In genomic region chr1:177479356-177480004, GRCm38 (mm10) we compare ENCODE assay signal across 9 mouse cellular contexts. TPM values are rescaled to one million over a fixed set of nuclear protein-coding genes. Genes with fewer than 3 reads are reported as not detected.
A peak's percentile ranks its signal among the peaks of the same experiment; 100 is the strongest.
DNase-seq lines count a peak whose midpoint lies in the region; ATAC-seq and TF ChIP-seq lines count a peak whose summit lies in the region.
"Had no signal": no experiment of that assay in that cellular context is flagged by ENCODE, and none has a peak within 500 bp of the region (broad histone marks: within the 10 kb centered on the region; RNA-seq: fewer than 3 reads in every experiment).

No protein-coding gene starts in this region.

- no peaks in the 10 kb centered on the region for H3K27me3 ChIP-seq in forebrain, postnatal 0 days (ENCODE audit: insufficient read depth, low read length)
- H3K27me3 ChIP-seq: embryonic facial prominence, embryonic 12.5 days had no signal

- DNase-seq in layer of hippocampus, adult 2 months (ENCODE audit: low spot score in 2 of 2): no peak
- DNase-seq in layer of hippocampus, postnatal 10 days (ENCODE audit: low spot score in 2 of 2): no peak
- peak; percentile 81 for DNase-seq in cerebellum, adult 9-10 months
- DNase-seq in forebrain, postnatal 0 days: peak; percentile 70
- peak; percentile 49 to 52 for DNase-seq in lung, postnatal 4 days
- DNase-seq in gastrocnemius, postnatal 14 days: no peak
- DNase-seq in ovary, postnatal 14 days (ENCODE audit: low spot score): no peak
- DNase-seq: kidney, postnatal 36 days had no signal

- H3K27ac ChIP-seq in layer of hippocampus, adult 2 months: peak overlapping the region; percentile 43; the same call in 1 of the 2 replicates
- peak overlapping the region; percentile 57; the same call in 1 of the 2 replicates for H3K27ac ChIP-seq in forebrain, postnatal 0 days (ENCODE audit: low read depth, low read length)
- H3K27ac ChIP-seq: embryonic facial prominence, embryonic 12.5 days had no signal

- H3K4me1 ChIP-seq in forebrain, postnatal 0 days (ENCODE audit: insufficient read depth): no peaks in the 10 kb centered on the region; the same call in 1 of the 2 replicates
- H3K4me1 ChIP-seq: embryonic facial prominence, embryonic 12.5 days had no signal

- H3K4me2 ChIP-seq in forebrain, postnatal 0 days (ENCODE audit: low read depth): no peak overlapping the region
- H3K4me2 ChIP-seq: embryonic facial prominence, embryonic 12.5 days had no signal

- ATAC-seq in forebrain, postnatal 0 days: peak; percentile 73

- WGBS in forebrain, postnatal 0 days: 29% methylated on average over 10 of the region's 10 CpGs

- no peak for TF ChIP-seq CTCF in layer of hippocampus, adult 2 months (conservative IDR thresholded peaks at IDR 0.05)
- TF ChIP-seq CTCF in forebrain, postnatal 0 days (IDR thresholded peaks at IDR 0.05; ENCODE audit: low read depth): no peak

- H3K36me3 ChIP-seq in forebrain, postnatal 0 days (ENCODE audit: insufficient read depth): no peaks in the 10 kb centered on the region
- H3K36me3 ChIP-seq: embryonic facial prominence, embryonic 12.5 days had no signal

- no peaks in the 10 kb centered on the region for H3K9me3 ChIP-seq in forebrain, postnatal 0 days (ENCODE audit: low read length)
- H3K9me3 ChIP-seq: embryonic facial prominence, embryonic 12.5 days had no signal

- H3K4me3 ChIP-seq in layer of hippocampus, adult 2 months: no peak overlapping the region
- H3K4me3 ChIP-seq in forebrain, postnatal 0 days (ENCODE audit: low read depth, low read length): no peak overlapping the region
- H3K4me3 ChIP-seq: embryonic facial prominence, embryonic 12.5 days had no signal

- intact Hi-C loops in gastrocnemius, postnatal 14 days (cut with DNase I; ENCODE audit: low total_unique reads): no loop called here

- no peak overlapping the region for H3K9ac ChIP-seq in forebrain, postnatal 0 days
- H3K9ac ChIP-seq: embryonic facial prominence, embryonic 12.5 days had no signal

RNA-seq across cellular contexts. Expression of gene Zbtb18, which starts 37.3 kb away (rescaled TPM):
- total RNA-seq in layer of hippocampus, adult 2 months (2021): 100 to 1,000 TPM; 585 to 647 TPM
- total RNA-seq in layer of hippocampus, postnatal 10 days (2021): 100 to 1,000 TPM; 639 to 677 TPM
- 301 and 445 TPM in 2 replicates for total RNA-seq in forebrain, postnatal 0 days (2014; rRNA removed)
- 88.6 and 138 TPM in 2 replicates for polyA plus RNA-seq in forebrain, postnatal 0 days (2015; fragmentation: Nextera tagmentation; extraction: Ambion mirVana)
- 10 to 100 TPM; 55.8 to 72.3 TPM for total RNA-seq in gastrocnemius, postnatal 14 days (2021)

Comparison
In these comparisons a context has a peak if more than half of its experiments do, and no peak if none do; other contexts are left out.
1. DNase-seq: peak in cerebellum, adult 9-10 months (single experiment), forebrain, postnatal 0 days (single experiment) and lung, postnatal 4 days (2 of 2); none in layer of hippocampus, adult 2 months (0 of 2), layer of hippocampus, postnatal 10 days (0 of 2), gastrocnemius, postnatal 14 days (single experiment) and ovary, postnatal 14 days (single experiment).